Mouse (Mus musculus) bone marrow, adult 2 months (tissue): ENCODE results near the gene Grik1.

ENCODE experiments used
- CTCF ChIP-seq: fragments of 200-500 bp; IDR thresholded peaks from 2 replicates; pipeline ENCODE4 v1.5.1; 2011; ENCODE audit warnings: low read length, control low read depth; ENCODE audit not compliant: control insufficient read depth, insufficient read depth
- POLR2A ChIP-seq: fragments of 200-500 bp; IDR thresholded peaks from 2 replicates; pipeline ENCODE4 v1.6.1; 2011; ENCODE audit warnings: low read depth, mild to moderate bottlenecking, control low read depth, low read length, borderline replicate concordance; ENCODE audit not compliant: control insufficient read depth

GRCm38 (mm10) chr16:88094206-88094789 is 195.8 kb downstream of the Grik1 start:
- TF ChIP-seq POLR2A (no peak), CTCF (no peak)
